Mouse (Mus musculus): ENCODE results near the gene Olfr401.
"Not testable (repeated sequence)": the region's sequence is repeated elsewhere in the genome, so short reads cannot be mapped to it uniquely, and the experiment has no call there.

Gene Olfr401

DNA sequence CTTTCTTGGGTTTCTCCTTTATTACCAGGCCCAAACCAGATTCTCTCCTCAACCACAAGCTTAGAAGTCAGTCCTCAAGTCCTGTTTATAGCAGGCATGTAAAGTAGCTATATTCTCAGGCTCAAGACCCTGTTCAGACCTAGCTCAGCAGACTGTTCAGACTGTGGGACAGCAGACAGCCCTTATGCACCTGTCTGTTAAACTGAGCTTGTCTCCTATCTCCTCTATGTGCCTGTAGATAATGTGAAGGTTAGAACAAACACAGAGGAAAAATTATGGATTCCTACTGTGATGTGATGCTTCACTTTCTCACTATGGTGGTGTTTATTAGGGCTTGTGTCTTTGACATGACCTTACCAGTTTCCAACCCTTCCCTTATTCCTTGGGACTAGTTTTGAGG is at the start of gene Olfr401:
Gene Olfr401 (plus strand): TSS at position 301 of the 400 bp plus-strand sequence.
- no peak for DNase-seq (ENCODE audit: low read depth in 1 of 2, low spot score in 2 of 2)

DNA sequence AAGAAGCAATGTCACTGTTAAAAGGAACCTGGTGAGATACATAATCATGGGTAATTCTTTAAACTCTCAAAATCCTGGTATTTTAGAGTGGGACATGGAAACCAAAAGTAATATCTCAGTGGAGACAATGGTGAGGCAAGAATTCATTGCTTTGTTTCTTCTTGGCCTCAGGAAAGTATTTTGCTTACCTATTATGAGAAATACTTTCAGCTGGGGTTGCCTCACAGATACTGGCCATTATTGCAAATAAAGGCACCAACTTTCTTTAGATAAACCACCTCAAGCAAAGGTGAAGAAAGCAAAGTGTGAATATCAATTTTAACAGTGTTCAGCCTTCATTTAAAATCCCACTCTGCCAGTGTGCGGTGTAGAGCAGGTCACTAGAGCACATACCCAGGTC is 43.9 kb upstream of the Olfr401 start, which contains the start of gene Zfp616:
Gene Zfp616 (plus strand): TSS at position 301 of the 400 bp plus-strand sequence.
- no peak for DNase-seq (ENCODE audit: low read depth in 1 of 2, low spot score in 2 of 2)

- peak; percentile 18 to 39 for DNase-seq (ENCODE audit: low read depth in 1 of 2, low spot score in 2 of 2)
These were observed 12.8 kb upstream of the Olfr401 start for GRCm38 (mm10) chr11:74100724-74101123.

DNA sequence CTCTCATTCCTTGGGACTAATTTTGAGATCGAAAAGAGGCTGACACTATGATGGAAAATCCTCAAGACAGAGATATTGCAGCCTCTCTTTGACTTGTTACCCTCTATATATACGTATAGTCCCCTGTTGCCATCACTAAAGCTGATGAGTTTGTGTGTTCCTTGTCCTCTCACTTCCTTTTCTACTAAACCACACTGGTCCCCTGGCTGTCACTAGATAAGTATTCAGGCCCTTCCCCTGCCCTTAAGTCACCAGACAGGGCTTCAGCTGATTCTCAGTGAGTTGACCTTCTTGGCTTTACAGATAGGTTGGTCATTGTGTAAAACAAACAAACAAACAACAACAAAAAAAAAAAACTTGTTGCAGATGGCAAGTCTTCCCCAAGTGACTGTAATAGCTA is 12.0 kb upstream of the Olfr401 start:
- DNase-seq (ENCODE audit: low read depth in 1 of 2, low spot score in 2 of 2): no peak

DNA sequence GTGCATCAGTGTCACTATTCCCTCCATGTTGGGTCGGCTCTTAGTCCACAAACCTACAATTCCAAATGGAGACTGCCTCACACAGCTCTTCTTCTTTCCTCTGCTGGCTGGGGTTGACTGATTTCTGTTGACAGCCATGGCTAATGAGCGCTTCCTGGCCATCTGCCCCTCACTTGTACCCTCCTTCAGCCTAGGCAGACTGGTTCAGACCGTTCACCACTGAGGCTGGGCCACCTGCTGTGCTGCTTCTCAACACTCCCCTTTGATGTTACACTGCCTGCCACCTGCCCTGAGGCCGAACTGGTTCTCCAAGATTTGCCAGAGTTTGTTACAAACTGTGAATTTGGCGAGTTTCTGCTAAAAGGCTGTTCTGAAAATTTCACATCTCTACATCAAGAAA is 8.4 kb upstream of the Olfr401 start:
- no peak for DNase-seq (ENCODE audit: low read depth in 1 of 2, low spot score in 2 of 2)

DNA sequence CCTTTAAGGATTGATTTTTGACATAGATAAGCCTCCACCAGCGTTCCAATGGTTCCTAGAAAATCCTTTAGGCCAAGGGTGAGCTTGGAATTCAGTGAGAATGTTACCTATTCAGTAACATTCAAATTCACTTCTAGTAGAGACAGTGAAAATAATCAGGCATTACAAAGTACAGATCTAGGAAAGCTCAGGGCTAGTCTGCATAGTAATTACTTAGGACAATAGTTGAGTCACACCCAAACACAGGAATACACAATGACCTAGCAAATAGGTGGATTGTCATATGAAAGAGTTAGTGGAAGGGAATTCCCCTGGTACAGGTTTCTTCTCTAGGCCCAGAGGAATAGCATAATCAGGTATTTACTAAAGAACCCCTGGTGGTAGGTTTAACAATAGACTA is 26.5 kb downstream of the Olfr401 start:
- not testable (repeated sequence) for DNase-seq (ENCODE audit: low read depth in 1 of 2, low spot score in 2 of 2)

- DNase-seq (ENCODE audit: low read depth in 1 of 2, low spot score in 2 of 2): no peak
These were observed 32.4 kb downstream of the Olfr401 start for GRCm38 (mm10) chr11:74145866-74146265.

DNA sequence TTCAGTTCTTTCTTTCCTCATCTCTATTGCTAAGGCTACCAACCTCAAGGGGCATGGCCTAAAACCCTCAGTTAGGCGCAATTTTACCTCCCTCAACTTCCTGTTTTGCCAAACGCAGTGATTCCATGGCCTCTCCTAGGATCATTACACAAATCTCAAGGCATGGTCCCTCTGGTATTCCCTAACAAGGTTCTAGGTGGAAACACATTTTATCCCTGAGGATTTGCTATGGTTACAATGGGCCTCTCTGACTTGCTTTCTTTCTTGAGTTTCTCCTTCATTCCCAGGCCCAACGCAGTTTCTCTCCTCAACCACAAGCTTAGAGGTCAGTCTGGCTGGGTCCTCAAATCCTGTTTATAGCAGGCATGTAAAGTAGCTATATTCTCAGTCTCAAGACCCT is 39.7 kb downstream of the Olfr401 start, which contains the start of gene Olfr402:
Gene Olfr402 (plus strand): TSS at position 301 of the 400 bp plus-strand sequence.
- no peak for DNase-seq (ENCODE audit: low read depth in 1 of 2, low spot score in 2 of 2)

- DNase-seq (ENCODE audit: low read depth in 1 of 2, low spot score in 2 of 2): no peak
These were observed 55.3 kb downstream of the Olfr401 start for GRCm38 (mm10) chr11:74168771-74169170.

All from monocyte, adult 2 months (primary cell).